Mouse (Mus musculus) testis, adult 2 months (tissue): ENCODE data around the gene Fmo6.

Experiments used
- CTCF ChIP-seq: fragments of 200-500 bp; IDR thresholded peaks from 2 replicates; pipeline ENCODE4 v1.5.1; 2012; ENCODE audit warnings: low read depth, mild to moderate bottlenecking, inconsistent platforms, low read length, moderate library complexity; ENCODE audit not compliant: control insufficient read depth, insufficient read depth, insufficient replicate concordance
- POLR2A ChIP-seq: fragments of 200-500 bp; IDR thresholded peaks from 2 replicates; pipeline ENCODE4 v1.6.1; 2012; ENCODE audit warnings: low read depth, mild to moderate bottlenecking, inconsistent platforms, low read length, moderate library complexity; ENCODE audit not compliant: control insufficient read depth

GRCm38 (mm10) chr1:162963556-162963955, 26.2 kb upstream of the Fmo6 start:
- TF ChIP-seq CTCF (no peak), POLR2A (no peak)
